Mouse (Mus musculus): ENCODE measurements at regions not wholly inside any gene's neighbourhood (a gene's known extent, or its start where the extent isn't known, plus 50 kb on each side); places are given as distances from the start of the nearest gene placed in this dataset.

GRCm38 (mm10) chr12:16268621-16269165 is 342.1 kb downstream of the Lpin1 start:
- DNase-seq (ENCODE audit: low spot score) = no peak

DNA sequence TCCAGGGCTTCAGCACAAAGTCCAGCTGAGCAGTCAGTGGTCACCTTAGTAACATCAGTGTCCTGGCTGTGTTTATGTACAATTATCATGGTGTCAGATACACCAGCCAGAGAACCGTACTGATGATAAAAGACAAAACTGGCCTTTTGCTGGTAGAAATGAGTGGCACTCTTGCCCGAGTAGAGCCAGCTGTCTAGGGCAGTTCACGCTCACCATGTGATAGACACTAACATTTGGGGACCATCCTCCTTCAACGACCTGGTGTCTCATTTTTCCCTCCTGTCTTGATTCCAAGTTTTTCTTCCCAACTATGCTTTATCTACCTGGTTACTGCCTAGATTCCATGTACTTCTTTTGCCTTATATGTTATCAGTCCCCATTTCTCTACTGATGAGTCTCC is 349.3 kb downstream of the Lpin1 start:
- DNase-seq (ENCODE audit: low spot score) = no peak

GRCm38 (mm10) chr12:16260981-16261380 is 349.8 kb downstream of the Lpin1 start:
- no peak for DNase-seq (ENCODE audit: low spot score)

DNA sequence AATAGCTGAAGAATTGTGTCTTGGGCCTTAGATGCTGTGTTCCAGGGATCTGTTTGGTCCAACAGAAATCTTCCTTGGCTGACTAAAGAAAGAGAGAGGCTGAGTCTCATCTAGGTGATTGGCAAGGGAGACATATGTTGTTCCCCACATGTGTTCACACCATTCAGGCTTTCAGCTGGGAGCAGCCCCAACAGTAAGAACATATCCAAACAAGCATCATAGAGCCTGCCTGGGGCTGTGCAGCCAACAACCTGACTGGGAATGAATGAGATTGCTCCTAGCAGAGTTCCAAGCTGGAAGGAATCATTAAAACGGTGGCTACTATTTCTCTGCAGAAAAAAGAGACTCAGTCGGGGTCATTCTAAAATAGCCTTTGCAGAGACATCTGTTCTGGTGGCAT is 350.3 kb downstream of the Lpin1 start:
- DNase-seq (ENCODE audit: low spot score) = peak; percentile 9

DNA sequence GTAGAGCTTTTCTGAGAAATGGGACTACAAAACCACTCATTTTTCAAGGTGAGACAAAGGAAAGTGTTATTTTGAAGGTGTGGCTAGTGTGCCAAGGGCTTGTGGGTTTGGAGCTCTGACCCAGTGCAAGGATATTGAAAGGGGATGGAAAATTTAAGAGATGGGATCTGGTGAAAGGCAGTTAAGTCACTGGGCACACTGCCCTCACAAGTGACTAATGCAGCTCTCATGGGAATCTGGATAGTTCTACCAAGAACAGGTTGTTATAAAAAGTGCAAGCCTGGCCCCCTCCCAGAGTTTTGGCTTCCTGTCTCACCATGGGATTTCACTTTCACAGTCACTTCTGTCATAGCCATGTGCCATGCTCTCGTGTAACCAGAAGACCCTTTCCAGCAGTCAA is 360.1 kb downstream of the Lpin1 start:
- no peak for DNase-seq (ENCODE audit: low spot score)

DNA sequence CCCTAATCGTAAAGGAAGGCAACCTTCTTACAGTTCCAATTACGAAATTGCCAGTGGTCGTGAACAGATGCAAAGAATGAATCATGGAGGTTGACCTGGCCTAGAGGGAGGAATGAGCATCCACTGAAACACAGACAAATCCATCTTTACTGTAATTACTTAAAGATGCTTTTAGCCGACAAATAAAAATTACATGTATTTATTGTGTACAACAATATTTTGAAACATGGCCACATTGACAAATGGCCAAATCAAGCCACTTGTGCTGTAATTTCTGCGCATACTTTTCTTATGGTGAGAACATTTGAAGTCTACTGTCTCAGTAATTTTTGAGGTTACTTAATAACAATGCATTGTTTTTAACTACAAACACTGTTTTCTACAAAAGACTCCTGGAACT is 360.7 kb downstream of the Lpin1 start:
- DNase-seq (ENCODE audit: low spot score) = no peak

- DNase-seq (ENCODE audit: low spot score) = no peak
These were observed 371.0 kb downstream of the Lpin1 start for GRCm38 (mm10) chr12:16239792-16240191.

- no peak for DNase-seq (ENCODE audit: low spot score)
These were observed 373.3 kb downstream of the Lpin1 start for GRCm38 (mm10) chr12:16237498-16237897.

GRCm38 (mm10) chr12:16233559-16233958 is 377.2 kb downstream of the Lpin1 start:
- DNase-seq (ENCODE audit: low spot score) = no peak

DNA sequence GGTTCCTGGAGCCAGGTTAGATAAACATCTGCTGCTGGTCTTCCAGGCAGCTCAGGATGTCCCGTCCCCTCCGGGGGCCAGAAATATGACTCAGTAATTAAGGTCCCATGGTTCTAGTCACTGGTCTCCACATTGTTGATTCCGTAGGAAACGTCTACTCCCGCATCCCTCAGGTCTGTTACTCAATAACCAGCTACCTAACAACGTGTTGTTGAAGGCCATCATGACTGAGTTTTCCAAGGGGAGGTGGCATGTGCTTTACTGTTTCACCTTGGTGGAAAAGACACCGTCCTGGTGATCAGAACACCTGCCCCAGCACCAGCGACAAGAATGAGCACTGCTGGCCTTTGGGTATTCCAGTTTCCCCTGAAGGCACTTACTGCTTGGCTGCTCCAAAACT is 377.9 kb downstream of the Lpin1 start:
- DNase-seq (ENCODE audit: low spot score) = no peak

GRCm38 (mm10) chr12:16232051-16232450 is 378.7 kb downstream of the Lpin1 start:
- no peak for DNase-seq (ENCODE audit: low spot score)

- no peak for DNase-seq (ENCODE audit: low spot score)
These were observed 379.7 kb downstream of the Lpin1 start for GRCm38 (mm10) chr12:16231093-16231492.

DNA sequence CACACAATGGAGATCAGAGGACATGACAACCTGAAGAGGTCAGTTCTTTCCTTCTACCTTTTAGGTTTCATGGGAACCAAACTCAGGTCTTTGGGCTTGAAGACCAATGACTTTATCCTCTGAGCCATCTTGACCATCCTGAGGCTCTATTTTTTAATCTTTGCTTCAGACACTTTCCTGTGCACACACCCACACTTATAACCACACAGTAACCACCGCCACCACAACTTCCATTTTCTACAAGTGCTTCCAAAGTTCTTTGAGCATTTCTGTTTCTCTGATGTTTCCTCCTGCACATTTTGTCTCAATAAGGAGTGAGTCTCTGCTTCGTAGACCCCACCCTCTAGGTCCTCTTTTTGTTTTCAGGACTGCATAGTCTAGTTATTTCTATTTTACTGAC is 385.3 kb downstream of the Lpin1 start:
- no peak for DNase-seq (ENCODE audit: low spot score)

- DNase-seq (ENCODE audit: low spot score) = no peak
These were observed 387.8 kb downstream of the Lpin1 start for GRCm38 (mm10) chr12:16222836-16223450.

GRCm38 (mm10) chr12:16222205-16222604 is 388.6 kb downstream of the Lpin1 start:
- DNase-seq (ENCODE audit: low spot score) = no peak

DNA sequence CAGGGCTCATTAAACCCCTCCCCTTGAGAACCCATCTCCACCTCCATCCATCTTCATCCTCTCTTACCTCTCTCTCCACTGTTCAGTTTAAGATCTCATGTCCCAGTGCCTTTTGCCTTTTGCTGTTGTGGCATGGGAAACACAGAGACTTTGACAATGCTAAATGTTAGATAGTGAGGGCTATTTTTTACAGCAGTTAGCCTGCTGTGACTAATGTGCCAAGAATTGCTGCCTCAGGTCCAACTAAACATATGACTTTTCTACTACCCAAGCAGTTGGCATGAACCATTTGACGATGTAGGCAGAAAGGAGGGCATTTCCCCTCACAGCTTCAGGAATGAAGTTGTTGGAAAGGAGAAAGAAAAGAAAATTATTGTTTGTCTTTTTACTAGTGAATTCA is 389.6 kb downstream of the Lpin1 start:
- DNase-seq (ENCODE audit: low spot score) = no peak

GRCm38 (mm10) chr12:16220561-16220960 is 390.2 kb downstream of the Lpin1 start:
- DNase-seq (ENCODE audit: low spot score) = no peak

DNA sequence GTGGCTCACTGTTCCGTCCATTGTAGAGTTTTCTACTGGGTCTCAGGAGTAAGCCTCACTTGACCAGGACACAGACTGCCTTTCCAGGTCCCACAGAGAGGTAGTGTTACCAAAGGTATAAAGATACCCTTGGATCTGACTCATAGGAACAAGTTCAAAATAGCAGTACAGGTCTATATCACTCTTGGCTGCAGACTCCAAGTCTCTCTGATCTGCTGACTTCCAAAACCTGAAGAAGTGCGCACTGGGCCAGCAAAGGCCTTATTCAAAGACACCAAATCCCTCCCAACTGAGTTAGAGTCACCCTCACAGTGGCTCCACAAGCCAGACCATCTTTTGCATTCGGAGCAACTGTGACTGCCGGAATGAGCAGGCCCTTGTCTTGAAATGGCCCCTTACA is 391.9 kb downstream of the Lpin1 start:
- no peak for DNase-seq (ENCODE audit: low spot score)

DNA sequence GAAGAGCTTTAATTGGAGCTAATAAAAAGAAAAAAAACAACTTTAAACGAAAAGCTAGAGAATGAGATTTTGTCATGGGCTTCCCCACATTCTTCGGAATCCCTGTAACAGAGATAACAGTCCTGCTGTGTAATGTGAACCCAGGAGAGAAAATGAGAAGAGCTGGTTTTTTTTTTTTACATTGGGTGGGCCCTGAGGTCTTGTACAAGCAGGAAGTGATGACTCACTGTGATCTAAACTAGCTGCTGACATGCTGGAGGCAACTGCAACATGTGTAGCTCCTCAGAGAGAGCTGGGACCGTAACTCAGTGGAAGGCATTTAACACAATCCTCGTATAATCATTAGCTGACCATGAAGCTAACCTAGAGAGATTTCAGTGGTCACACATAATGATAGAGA is 393.8 kb upstream of the Trib2 start:
- no peak for DNase-seq (ENCODE audit: low spot score)

DNA sequence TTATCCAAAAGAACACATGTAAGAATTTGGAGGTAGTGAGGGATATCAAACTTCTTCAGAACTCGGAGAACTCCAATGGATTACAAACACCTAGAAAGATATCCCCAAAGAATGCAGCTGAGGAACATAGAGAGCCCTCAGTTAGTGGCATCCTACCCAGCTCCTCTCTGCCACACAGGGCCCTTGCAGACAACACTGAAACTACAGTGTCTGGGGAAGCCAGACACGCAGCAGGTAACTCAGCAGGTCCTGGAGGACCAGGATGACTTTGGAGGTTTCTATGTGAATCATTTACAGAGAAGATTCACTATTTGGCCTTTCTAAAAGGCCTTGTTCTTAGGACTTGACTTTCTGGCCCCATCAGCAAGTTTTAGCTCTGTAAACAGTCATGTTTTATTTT is 393.4 kb upstream of the Trib2 start:
- no peak for DNase-seq (ENCODE audit: low spot score)

GRCm38 (mm10) chr12:16204941-16205340 is 388.2 kb upstream of the Trib2 start:
- no peak for DNase-seq (ENCODE audit: low spot score)

DNA sequence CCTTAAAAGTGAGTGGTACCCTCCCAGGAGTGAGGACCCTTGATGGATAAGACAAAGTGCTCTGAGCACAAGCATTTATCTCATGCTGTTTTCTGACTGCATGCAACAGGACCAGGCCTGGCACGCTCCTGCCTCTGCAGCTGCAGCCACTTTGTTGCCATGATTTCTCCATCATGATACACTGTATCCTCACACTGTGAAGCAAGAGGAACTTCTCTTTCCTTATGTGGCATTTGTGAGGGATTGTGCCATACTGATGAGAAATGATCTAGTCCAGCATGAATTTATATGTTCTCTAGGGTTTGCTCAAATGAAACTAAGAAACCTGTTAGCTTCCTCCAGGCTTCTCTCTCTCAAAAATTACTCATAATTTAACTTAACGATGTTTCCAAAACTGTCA is 380.2 kb upstream of the Trib2 start:
- no peak for DNase-seq (ENCODE audit: low spot score)

- no peak for DNase-seq (ENCODE audit: low spot score)
These were observed 375.2 kb upstream of the Trib2 start for GRCm38 (mm10) chr12:16191803-16192389.

- DNase-seq (ENCODE audit: low spot score) = no peak
These were observed 374.0 kb upstream of the Trib2 start for GRCm38 (mm10) chr12:16190706-16191105.

Measured in testis, postnatal 10 days (tissue).